Mouse (Mus musculus): ENCODE measurements around the gene Gm10577. TPM values are rescaled to one million over a fixed set of nuclear protein-coding genes. Genes with fewer than 3 reads are reported as not detected.
A peak's percentile ranks its signal among the peaks of the same experiment; 100 is the strongest.

Gene Gm10577
- not detected in 2 replicates for polyA plus RNA-seq (2016; fragmentation: Nextera tagmentation; extraction: Ambion mirVana)

GRCm38 (mm10) chr4:101020596-101020995, at the start of gene Gm10577:
Gm10577 (minus strand) TSS chr4:101020696.
- no peaks in the 10 kb centered on the region for H3K27me3 ChIP-seq
- H3K4me2 ChIP-seq: no peak within 1 kb of the TSS
- H3K9me3 ChIP-seq: peaks cover 17% of the 10 kb centered on the region
- H3K4me3 ChIP-seq (replicated peaks): no peak within 1 kb of the TSS
- no peaks in the 10 kb centered on the region for H3K36me3 ChIP-seq
- WGBS: 72% methylated on average over 4 of the region's 4 CpGs
- H3K4me1 ChIP-seq (replicated peaks): no peaks in the 10 kb centered on the region
- H3K27ac ChIP-seq: no peak within 1 kb of the TSS
- ATAC-seq (ENCODE audit: insufficient number of reproducible peaks, insufficient read depth, low FRiP score, low TSS enrichment, low read depth): no peak
- no peak within 1 kb of the TSS for H3K9ac ChIP-seq (replicated peaks)

DNA sequence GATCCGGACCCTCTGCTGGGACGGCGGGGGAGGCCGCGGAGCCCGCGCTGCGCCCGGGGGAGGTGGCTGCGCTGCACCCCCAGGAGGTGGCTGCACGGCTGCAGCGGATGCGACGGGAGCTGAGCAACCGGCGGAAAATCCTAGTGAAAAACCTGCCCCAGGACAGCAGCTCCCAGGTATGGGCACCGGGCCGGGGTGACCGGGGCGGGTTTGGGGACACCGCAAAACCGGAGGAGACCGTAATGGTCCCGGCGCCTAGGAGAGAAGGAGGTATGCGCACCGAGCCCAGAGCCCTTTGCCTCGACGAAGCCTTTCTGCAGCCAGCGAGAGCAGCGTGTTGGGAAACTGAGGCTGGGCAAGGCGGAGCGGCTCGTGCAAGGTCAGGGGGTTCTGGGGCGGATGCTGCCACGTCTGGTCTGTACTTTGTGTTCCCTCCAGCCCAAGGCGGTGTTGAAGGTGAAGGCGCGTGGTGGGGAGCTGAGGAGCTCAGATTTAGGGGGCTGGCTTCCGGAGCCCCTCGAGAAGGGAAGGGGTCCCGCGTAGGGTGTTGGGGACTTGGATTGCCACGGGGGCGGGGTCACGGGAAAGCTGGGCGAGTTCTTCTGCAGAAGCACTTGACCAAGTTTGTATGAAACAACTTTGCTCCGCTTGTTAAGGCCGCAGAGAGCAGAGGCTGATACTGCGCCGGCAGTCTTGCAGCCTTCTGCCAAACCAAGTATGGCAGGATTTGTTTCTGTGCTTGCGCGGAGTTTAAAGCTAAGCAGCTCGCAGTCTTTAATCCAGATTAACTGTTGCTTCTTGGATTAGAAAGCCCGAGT, 48.9 kb upstream of the Gm10577 start:
- Histone ChIP-seq H3K9ac (replicated peaks) (peak overlapping the region; percentile 82), H3K4me1 (replicated peaks) (peaks cover 7% of the 10 kb centered on the region; the same call in 1 of the 2 replicates), H3K27me3 (no peaks in the 10 kb centered on the region), H3K4me3 (replicated peaks) (peak overlapping the region; percentile 85), H3K9me3 (no peaks in the 10 kb centered on the region), H3K36me3 (no peaks in the 10 kb centered on the region), H3K27ac (peak overlapping the region; percentile 80), H3K4me2 (peak overlapping the region; percentile 86)
- peak; percentile 78 for ATAC-seq (ENCODE audit: insufficient number of reproducible peaks, insufficient read depth, low FRiP score, low TSS enrichment, low read depth)
- 1% methylated on average over 55 of the region's 55 CpGs for WGBS

GRCm38 (mm10) chr4:101068786-101069153, 48.3 kb upstream of the Gm10577 start, which contains the start of gene Raver2:
Raver2 (plus strand) TSS chr4:101068983.
- Histone ChIP-seq H3K9me3 (no peaks in the 10 kb centered on the region), H3K4me3 (replicated peaks) (peak within 1 kb of the TSS; percentile 85), H3K4me2 (peak within 1 kb of the TSS; percentile 86), H3K9ac (replicated peaks) (peak within 1 kb of the TSS; percentile 82), H3K36me3 (no peaks in the 10 kb centered on the region), H3K27ac (peak within 1 kb of the TSS; percentile 80), H3K4me1 (replicated peaks) (peaks cover 7% of the 10 kb centered on the region; the same call in 1 of the 2 replicates), H3K27me3 (no peaks in the 10 kb centered on the region)
- WGBS: under 1% methylated on average over 36 of the region's 54 CpGs
- ATAC-seq (ENCODE audit: insufficient number of reproducible peaks, insufficient read depth, low FRiP score, low TSS enrichment, low read depth): peak; percentile 82

GRCm38 (mm10) chr4:101066401-101066800, 45.9 kb upstream of the Gm10577 start:
- Histone ChIP-seq H3K4me3 (replicated peaks) (no peak overlapping the region), H3K27me3 (no peaks in the 10 kb centered on the region), H3K4me2 (no peak overlapping the region), H3K27ac (no peak overlapping the region), H3K36me3 (no peaks in the 10 kb centered on the region), H3K9ac (replicated peaks) (no peak overlapping the region), H3K9me3 (peaks cover 2% of the 10 kb centered on the region; the same call in 1 of the 2 replicates), H3K4me1 (replicated peaks) (peaks cover 7% of the 10 kb centered on the region; the same call in 1 of the 2 replicates)
- 32% methylated on average over 5 of the region's 5 CpGs for WGBS
- ATAC-seq (ENCODE audit: insufficient number of reproducible peaks, insufficient read depth, low FRiP score, low TSS enrichment, low read depth): no peak

- 71% methylated on average over 2 of the region's 2 CpGs for WGBS
- H3K4me2 ChIP-seq: no peak overlapping the region
- H3K36me3 ChIP-seq: no peaks in the 10 kb centered on the region
- no peak for ATAC-seq (ENCODE audit: insufficient number of reproducible peaks, insufficient read depth, low FRiP score, low TSS enrichment, low read depth)
- no peaks in the 10 kb centered on the region for H3K27me3 ChIP-seq
- H3K27ac ChIP-seq: no peak overlapping the region
- H3K9ac ChIP-seq (replicated peaks): no peak overlapping the region
- no peaks in the 10 kb centered on the region for H3K4me1 ChIP-seq (replicated peaks)
- H3K4me3 ChIP-seq (replicated peaks): no peak overlapping the region
- H3K9me3 ChIP-seq: peaks cover 6% of the 10 kb centered on the region; the same call in 1 of the 2 replicates
Observed at GRCm38 (mm10) chr4:101062146-101062545, 41.6 kb upstream of the Gm10577 start.

DNA sequence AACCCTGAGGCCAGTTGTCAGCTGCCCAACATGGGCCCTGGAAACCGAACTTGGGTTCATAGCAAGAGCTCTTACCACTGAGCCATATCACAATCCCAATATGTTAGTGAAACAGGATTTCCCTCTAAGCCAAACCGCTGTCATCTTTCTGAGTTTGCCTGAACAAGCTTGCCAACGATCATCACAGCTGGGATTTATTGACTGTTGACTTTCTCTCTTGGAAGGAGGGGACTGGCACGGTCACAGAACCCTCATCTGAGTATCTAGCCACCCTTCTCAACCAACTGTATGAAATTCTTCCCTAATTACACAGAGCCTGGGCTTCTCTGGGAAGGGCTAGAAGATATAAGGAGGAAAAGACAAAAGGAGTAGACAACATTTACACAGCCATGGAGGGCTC, 26.1 kb upstream of the Gm10577 start:
- no peak overlapping the region for H3K4me3 ChIP-seq (replicated peaks)
- no peaks in the 10 kb centered on the region for H3K9me3 ChIP-seq
- no peak overlapping the region for H3K4me2 ChIP-seq
- H3K27me3 ChIP-seq: no peaks in the 10 kb centered on the region
- 71% methylated on average over 4 of the region's 4 CpGs for WGBS
- H3K27ac ChIP-seq: no peak overlapping the region
- H3K36me3 ChIP-seq: no peaks in the 10 kb centered on the region
- no peak for ATAC-seq (ENCODE audit: insufficient number of reproducible peaks, insufficient read depth, low FRiP score, low TSS enrichment, low read depth)
- H3K9ac ChIP-seq (replicated peaks): no peak overlapping the region
- H3K4me1 ChIP-seq (replicated peaks): no peaks in the 10 kb centered on the region

DNA sequence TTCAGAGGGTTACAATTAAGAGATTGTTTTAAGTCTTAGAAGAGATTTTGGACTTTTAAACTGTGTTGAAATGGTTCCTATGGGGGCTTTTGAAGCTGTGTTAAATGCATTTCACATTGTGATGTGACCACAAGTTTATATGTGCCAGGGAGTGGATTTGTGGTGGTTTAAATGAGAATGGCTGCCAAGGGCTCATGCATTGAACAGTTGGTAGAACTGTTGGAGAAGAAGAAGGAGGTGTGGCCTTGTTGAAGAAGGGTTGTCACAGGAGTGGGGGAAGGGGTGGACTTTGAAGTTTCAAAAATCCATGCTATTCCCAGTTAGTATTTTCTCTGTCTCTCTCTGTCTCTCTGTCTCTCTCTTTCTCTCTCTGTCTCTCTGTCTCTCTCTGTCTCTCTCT, 23.7 kb upstream of the Gm10577 start:
- Histone ChIP-seq H3K4me1 (replicated peaks) (no peaks in the 10 kb centered on the region), H3K4me3 (replicated peaks) (no peak overlapping the region), H3K27me3 (no peaks in the 10 kb centered on the region), H3K4me2 (no peak overlapping the region), H3K27ac (no peak overlapping the region), H3K36me3 (no peaks in the 10 kb centered on the region), H3K9ac (replicated peaks) (no peak overlapping the region), H3K9me3 (no peaks in the 10 kb centered on the region)
- no peak for ATAC-seq (ENCODE audit: insufficient number of reproducible peaks, insufficient read depth, low FRiP score, low TSS enrichment, low read depth)

DNA sequence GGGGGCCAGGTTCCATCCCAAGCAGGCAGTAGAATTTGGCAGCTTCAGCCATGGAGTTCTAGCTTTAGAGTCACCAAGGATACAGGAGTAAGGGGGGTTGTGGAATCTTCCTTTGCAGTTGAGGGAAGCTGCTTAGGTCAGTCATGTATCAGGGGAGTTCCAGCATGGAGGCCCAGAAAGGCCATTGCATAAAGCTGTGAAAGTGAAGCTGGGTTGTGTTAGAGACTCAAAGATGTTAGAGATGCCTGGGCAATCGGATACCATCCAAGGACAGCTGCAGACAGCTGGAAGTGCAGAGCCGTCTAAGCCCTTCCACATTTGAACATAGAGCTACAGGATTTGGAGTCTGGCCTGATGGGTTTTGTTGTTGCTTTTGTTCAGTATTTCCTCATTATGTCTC, 23.2 kb upstream of the Gm10577 start:
- ATAC-seq (ENCODE audit: insufficient number of reproducible peaks, insufficient read depth, low FRiP score, low TSS enrichment, low read depth): 0 out of 2 replicates have a peak, but pooled peaks have one; percentile 52
- no peak overlapping the region for H3K4me2 ChIP-seq
- WGBS: 75% methylated on average over 2 of the region's 2 CpGs

GRCm38 (mm10) chr4:101037156-101037555, 16.7 kb upstream of the Gm10577 start:
- no peaks in the 10 kb centered on the region for H3K36me3 ChIP-seq
- no peak for ATAC-seq (ENCODE audit: insufficient number of reproducible peaks, insufficient read depth, low FRiP score, low TSS enrichment, low read depth)
- H3K27ac ChIP-seq: no peak overlapping the region
- H3K4me1 ChIP-seq (replicated peaks): no peaks in the 10 kb centered on the region
- no peaks in the 10 kb centered on the region for H3K9me3 ChIP-seq
- 64% methylated on average over 7 of the region's 7 CpGs for WGBS
- H3K4me3 ChIP-seq (replicated peaks): no peak overlapping the region
- H3K4me2 ChIP-seq: no peak overlapping the region
- H3K27me3 ChIP-seq: no peaks in the 10 kb centered on the region
- no peak overlapping the region for H3K9ac ChIP-seq (replicated peaks)

More for the DNA sequence above, 23.2 kb upstream of the Gm10577 start:
- H3K4me1 ChIP-seq (replicated peaks): no peaks in the 10 kb centered on the region
- H3K36me3 ChIP-seq: no peaks in the 10 kb centered on the region
- H3K27ac ChIP-seq: no peak overlapping the region
- no peak overlapping the region for H3K4me3 ChIP-seq (replicated peaks)
- no peak overlapping the region for H3K9ac ChIP-seq (replicated peaks)
- no peaks in the 10 kb centered on the region for H3K27me3 ChIP-seq
- no peaks in the 10 kb centered on the region for H3K9me3 ChIP-seq

GRCm38 (mm10) chr4:101035131-101035530, 14.6 kb upstream of the Gm10577 start:
- H3K4me3 ChIP-seq (replicated peaks): no peak overlapping the region
- 81% methylated on average over 5 of the region's 5 CpGs for WGBS
- H3K4me2 ChIP-seq: no peak overlapping the region
- no peak overlapping the region for H3K27ac ChIP-seq
- no peak overlapping the region for H3K9ac ChIP-seq (replicated peaks)
- no peaks in the 10 kb centered on the region for H3K4me1 ChIP-seq (replicated peaks)
- H3K36me3 ChIP-seq: no peaks in the 10 kb centered on the region
- H3K27me3 ChIP-seq: no peaks in the 10 kb centered on the region
- no peak for ATAC-seq (ENCODE audit: insufficient number of reproducible peaks, insufficient read depth, low FRiP score, low TSS enrichment, low read depth)
- H3K9me3 ChIP-seq: no peaks in the 10 kb centered on the region

- H3K36me3 ChIP-seq: no peaks in the 10 kb centered on the region
- H3K9me3 ChIP-seq: no peaks in the 10 kb centered on the region
- WGBS: 71% methylated on average over 3 of the region's 3 CpGs
- H3K4me1 ChIP-seq (replicated peaks): no peaks in the 10 kb centered on the region
- no peaks in the 10 kb centered on the region for H3K27me3 ChIP-seq
- ATAC-seq (ENCODE audit: insufficient number of reproducible peaks, insufficient read depth, low FRiP score, low TSS enrichment, low read depth): no peak
- no peak overlapping the region for H3K4me3 ChIP-seq (replicated peaks)
- H3K9ac ChIP-seq (replicated peaks): no peak overlapping the region
- no peak overlapping the region for H3K4me2 ChIP-seq
- H3K27ac ChIP-seq: no peak overlapping the region
Observed at GRCm38 (mm10) chr4:101033047-101033446, 12.6 kb upstream of the Gm10577 start.
